Mouse (Mus musculus): ENCODE results near the gene Lrmda. TPM values are rescaled to one million over a fixed set of nuclear protein-coding genes. Genes with fewer than 3 reads are reported as not detected.
A peak's percentile ranks its signal among the peaks of the same experiment; 100 is the strongest.

Gene Lrmda
- polyA plus RNA-seq, 1 experiment from 2014 or later = 0.23 TPM

DNA sequence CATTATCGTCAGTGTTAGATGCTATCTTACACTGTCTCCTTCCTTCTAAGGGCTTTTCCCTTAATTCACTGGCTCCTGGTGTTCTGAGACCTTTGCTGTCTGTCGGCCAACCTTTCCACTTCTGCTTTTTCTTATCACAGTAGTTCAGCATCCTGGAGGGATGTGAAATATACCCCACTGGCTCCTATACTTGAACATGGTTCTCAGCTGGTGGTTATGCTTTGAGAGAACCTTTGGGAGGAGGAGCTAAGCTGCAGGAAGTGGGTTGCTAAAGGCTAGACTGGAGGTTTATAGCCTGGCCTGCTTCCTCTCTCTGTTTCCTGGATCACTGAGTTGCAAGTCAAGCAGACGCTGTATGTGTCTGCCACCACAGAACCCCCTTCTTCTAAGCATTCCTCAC lies 163.7 kb downstream of the Lrmda start:
- no peak overlapping the region for H3K4me3 ChIP-seq (replicated peaks)
- H3K9ac ChIP-seq (replicated peaks) = no peak overlapping the region
- WGBS = 92% methylated on average over 3 of the region's 3 CpGs
- no peaks in the 10 kb centered on the region for H3K27me3 ChIP-seq
- H3K4me1 ChIP-seq (replicated peaks) = no peaks in the 10 kb centered on the region
- H3K9me3 ChIP-seq = no peaks in the 10 kb centered on the region
- H3K4me2 ChIP-seq (replicated peaks) = no peak overlapping the region
- ATAC-seq = no peak
- H3K36me3 ChIP-seq = no peaks in the 10 kb centered on the region
- no peak overlapping the region for H3K27ac ChIP-seq

DNA sequence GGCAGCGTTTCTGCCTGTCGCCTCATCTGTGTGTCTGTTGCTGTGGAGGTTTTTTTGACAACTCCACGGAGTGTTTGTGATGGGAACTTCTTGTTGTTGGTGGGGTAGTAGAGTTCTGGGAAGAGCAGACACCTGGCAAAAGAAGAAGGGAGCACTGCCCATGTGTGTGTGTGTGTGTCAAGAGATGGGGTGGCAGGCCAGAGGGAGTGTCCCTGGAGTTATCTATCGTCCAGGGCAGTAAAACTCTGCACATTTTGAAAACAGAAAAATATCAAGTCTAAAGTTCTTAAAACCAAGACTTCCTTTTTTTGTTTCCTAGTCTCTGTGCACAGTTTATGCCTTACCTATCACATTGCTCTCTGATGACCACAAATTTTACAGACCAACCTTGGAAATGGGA lies 165.9 kb downstream of the Lrmda start:
- Histone ChIP-seq H3K4me1 (replicated peaks) (peaks cover 8% of the 10 kb centered on the region), H3K27ac (no peak overlapping the region), H3K4me3 (replicated peaks) (no peak overlapping the region), H3K9ac (replicated peaks) (no peak overlapping the region), H3K4me2 (replicated peaks) (no peak overlapping the region), H3K36me3 (no peaks in the 10 kb centered on the region), H3K9me3 (no peaks in the 10 kb centered on the region), H3K27me3 (0 out of 2 replicates have a peak, but pooled peaks cover 3% of the 10 kb centered on the region)
- 91% methylated on average over 4 of the region's 4 CpGs for WGBS
- ATAC-seq = no peak

DNA sequence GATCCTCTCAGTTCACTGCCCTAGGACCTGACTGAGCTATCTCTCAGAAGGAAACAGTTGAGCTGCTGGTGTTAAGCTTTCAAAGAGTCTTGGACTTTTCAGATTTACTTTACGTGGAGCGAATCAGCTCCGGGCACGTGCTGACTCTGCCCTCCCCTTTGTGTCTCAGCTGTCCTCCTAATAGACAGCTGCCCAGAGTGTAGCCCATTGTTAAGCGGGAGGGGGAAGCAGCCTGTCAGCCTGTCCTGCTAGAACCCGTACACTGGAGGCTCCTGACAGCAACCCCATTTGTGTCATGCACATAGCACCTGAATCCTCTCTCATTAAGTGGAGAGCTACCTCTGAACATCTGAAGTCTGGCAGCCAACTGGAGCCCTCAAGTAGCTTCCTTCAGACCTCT lies 170.6 kb downstream of the Lrmda start:
- Histone ChIP-seq H3K9ac (replicated peaks) (no peak overlapping the region), H3K4me2 (replicated peaks) (no peak overlapping the region), H3K36me3 (no peaks in the 10 kb centered on the region), H3K4me3 (replicated peaks) (no peak overlapping the region), H3K27ac (no peak overlapping the region), H3K27me3 (0 out of 2 replicates have a peak, but pooled peaks cover 3% of the 10 kb centered on the region), H3K9me3 (no peaks in the 10 kb centered on the region), H3K4me1 (replicated peaks) (peaks cover 10% of the 10 kb centered on the region)
- 13% methylated on average over 6 of the region's 6 CpGs for whole genome bisulfite sequencing
- ATAC-seq = peak; percentile 77; the same call in 1 of the 2 replicates

DNA sequence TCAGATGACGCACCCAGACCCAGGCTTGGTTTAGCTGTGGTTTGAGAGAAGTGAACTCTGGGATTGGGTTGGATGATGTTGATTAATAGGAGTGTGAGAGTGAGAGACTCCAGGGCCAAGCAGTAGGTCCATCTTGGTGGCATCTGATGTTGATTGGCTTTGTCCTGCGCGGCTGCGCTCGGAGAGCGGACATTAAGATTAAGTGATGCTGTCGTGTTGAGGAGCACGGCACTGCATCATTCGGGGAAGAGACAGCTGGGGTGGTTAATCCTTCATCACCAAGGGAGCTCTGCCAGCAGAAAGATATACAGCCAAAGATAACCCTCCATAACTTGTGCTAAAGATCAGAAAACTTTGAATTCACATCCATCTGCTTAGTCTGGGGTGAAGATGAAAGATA lies 172.7 kb downstream of the Lrmda start:
- H3K36me3 ChIP-seq = no peaks in the 10 kb centered on the region
- H3K27me3 ChIP-seq = 0 out of 2 replicates have a peak, but pooled peaks cover 3% of the 10 kb centered on the region
- ATAC-seq = no peak
- H3K4me1 ChIP-seq (replicated peaks) = peaks cover 10% of the 10 kb centered on the region
- H3K27ac ChIP-seq = no peak overlapping the region
- H3K9ac ChIP-seq (replicated peaks) = no peak overlapping the region
- 76% methylated on average over 9 of the region's 9 CpGs for WGBS
- no peaks in the 10 kb centered on the region for H3K9me3 ChIP-seq
- H3K4me2 ChIP-seq (replicated peaks) = no peak overlapping the region
- H3K4me3 ChIP-seq (replicated peaks) = no peak overlapping the region

DNA sequence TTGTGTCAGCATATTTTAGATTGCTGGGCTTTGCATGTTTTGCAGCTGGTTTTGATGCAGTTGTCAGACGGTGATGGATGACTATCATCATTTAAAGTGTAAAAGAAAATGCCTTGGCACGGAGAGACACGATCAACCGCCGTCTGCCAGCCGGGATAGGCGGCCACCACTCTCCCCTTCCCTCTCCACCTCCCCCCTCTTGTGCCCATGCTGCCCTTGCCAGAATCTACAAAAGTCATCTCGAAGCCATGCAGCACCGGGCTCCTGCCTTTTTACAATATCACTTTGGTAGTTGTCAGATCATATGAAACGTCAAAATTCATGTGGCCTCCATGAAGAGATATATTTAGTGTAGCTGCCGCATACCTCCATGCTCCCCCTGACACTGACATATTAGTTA lies 178.5 kb downstream of the Lrmda start:
- Histone ChIP-seq H3K4me1 (replicated peaks) (no peaks in the 10 kb centered on the region), H3K9me3 (no peaks in the 10 kb centered on the region), H3K4me3 (replicated peaks) (no peak overlapping the region), H3K27me3 (0 out of 2 replicates have a peak, but pooled peaks cover 2% of the 10 kb centered on the region), H3K4me2 (replicated peaks) (no peak overlapping the region), H3K27ac (no peak overlapping the region), H3K36me3 (no peaks in the 10 kb centered on the region), H3K9ac (replicated peaks) (no peak overlapping the region)
- ATAC-seq = no peak
- WGBS = 83% methylated on average over 11 of the region's 11 CpGs

DNA sequence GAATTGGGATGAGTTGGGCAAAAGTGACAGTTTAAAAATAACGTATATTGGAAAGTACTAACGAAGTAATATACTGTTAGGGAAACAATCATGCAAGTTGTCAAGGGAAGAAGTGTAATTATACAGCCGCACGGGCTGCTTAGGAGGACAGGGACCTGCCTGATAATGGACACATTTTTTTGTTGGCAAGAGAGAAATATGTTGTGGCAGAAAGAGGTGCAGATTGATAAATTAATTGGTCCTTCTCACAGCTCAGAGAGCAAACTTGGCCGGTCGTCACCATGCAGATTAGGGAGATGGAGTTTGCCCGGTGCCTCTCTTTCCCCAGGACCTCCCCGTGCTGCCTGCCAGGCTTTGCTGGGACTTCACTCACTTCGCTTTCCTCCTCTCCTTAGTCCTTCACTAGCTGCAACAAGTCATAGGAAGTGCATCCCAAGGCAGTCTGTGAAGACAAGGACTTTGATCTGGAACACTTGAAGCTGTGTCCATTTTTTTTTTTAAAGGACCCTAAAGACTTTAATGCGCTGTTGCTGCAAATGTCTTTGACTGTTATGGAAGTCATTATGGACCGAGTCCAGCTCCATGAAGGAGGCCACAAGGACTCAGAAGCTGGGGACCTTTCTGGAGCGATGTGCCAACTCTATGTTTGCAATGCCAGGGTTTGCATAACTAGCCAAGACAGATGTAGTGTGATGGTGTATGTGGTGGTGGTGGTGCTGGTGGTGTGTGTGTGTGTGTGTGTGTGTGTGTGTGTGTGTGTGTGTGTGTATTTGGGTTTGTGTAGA lies 179.3 kb downstream of the Lrmda start:
- Histone ChIP-seq H3K36me3 (no peaks in the 10 kb centered on the region), H3K4me3 (replicated peaks) (no peak overlapping the region), H3K9ac (replicated peaks) (no peak overlapping the region), H3K27ac (no peak overlapping the region), H3K27me3 (0 out of 2 replicates have a peak, but pooled peaks cover 2% of the 10 kb centered on the region), H3K4me1 (replicated peaks) (no peaks in the 10 kb centered on the region), H3K4me2 (replicated peaks) (no peak overlapping the region), H3K9me3 (no peaks in the 10 kb centered on the region)
- ATAC-seq = no peak
- WGBS = 86% methylated on average over 12 of the region's 12 CpGs

DNA sequence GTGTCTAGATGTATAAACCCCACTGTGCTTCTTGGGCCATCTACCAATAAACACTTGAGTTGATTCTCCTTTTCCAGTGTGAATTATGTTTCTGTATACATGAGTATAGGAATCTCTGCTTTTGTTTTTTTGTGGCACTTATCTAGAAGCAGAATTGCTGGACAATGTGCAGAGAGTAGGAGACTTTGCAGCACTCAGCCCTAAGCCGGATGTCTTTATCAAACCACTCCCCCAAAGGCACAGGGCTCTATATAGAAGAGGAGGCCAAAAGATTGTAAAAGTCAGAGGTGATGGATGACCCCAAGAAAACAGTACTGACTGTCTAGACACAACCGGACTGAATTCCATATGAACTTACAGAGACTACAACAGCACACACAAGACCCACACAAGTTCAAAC lies 182.2 kb downstream of the Lrmda start:
- Histone ChIP-seq H3K4me3 (replicated peaks) (no peak overlapping the region), H3K27ac (no peak overlapping the region), H3K36me3 (no peaks in the 10 kb centered on the region), H3K9me3 (no peaks in the 10 kb centered on the region), H3K9ac (replicated peaks) (no peak overlapping the region), H3K27me3 (0 out of 2 replicates have a peak, but pooled peaks cover 2% of the 10 kb centered on the region), H3K4me1 (replicated peaks) (no peaks in the 10 kb centered on the region), H3K4me2 (replicated peaks) (no peak overlapping the region)
- 98% methylated on average over 2 of the region's 2 CpGs for WGBS
- no peak for ATAC-seq

DNA sequence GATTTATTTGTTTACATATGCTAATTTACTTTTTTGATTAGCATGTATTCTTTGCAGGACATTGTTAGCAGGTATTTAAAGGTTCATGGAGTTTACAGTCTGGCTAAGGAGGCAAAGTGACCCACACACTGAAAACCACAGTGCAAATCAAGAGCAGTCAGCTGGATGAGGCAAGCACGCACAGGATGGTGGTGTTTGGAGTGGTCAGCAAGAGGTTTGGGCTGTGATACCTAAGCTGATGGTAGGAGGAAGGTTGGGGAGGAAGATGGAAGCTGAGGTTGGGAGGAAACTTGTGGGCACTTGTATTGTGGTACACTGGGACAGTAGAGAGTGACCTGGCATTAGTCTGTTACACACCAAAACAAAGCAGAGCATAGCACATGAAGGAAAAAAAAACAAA lies 191.1 kb downstream of the Lrmda start:
- no peak overlapping the region for H3K4me3 ChIP-seq (replicated peaks)
- 83% methylated on average over 1 of the region's 1 CpGs for WGBS
- H3K9me3 ChIP-seq = no peaks in the 10 kb centered on the region
- no peak overlapping the region for H3K4me2 ChIP-seq (replicated peaks)
- ATAC-seq = no peak
- H3K36me3 ChIP-seq = no peaks in the 10 kb centered on the region
- H3K4me1 ChIP-seq (replicated peaks) = peaks cover 13% of the 10 kb centered on the region
- no peak overlapping the region for H3K27ac ChIP-seq
- H3K27me3 ChIP-seq = peaks cover 6% of the 10 kb centered on the region
- H3K9ac ChIP-seq (replicated peaks) = no peak overlapping the region

DNA sequence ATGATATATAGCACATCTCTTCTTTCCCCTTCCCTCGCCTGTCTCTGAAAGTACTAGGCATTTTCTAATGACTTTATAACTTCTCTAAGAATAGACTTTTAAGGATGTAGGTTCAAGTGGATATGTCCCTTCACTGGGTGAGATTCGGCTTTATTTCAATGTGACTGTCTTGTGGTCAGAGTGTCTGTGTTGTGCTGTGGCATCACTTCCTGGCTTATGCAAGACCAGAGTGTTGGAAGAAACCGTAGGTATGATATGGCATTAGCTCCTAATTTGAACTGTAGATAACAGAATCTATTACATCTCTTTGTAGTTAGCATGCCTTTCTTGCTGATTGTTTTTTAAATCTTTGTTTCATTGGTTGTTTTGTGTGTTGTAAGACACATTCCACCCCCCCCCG lies 198.7 kb downstream of the Lrmda start:
- Histone ChIP-seq H3K27me3 (no peaks in the 10 kb centered on the region; the same call in 1 of the 2 replicates), H3K36me3 (no peaks in the 10 kb centered on the region), H3K9ac (replicated peaks) (no peak overlapping the region), H3K4me1 (replicated peaks) (peaks cover 9% of the 10 kb centered on the region), H3K27ac (no peak overlapping the region), H3K4me3 (replicated peaks) (no peak overlapping the region), H3K9me3 (peaks cover 5% of the 10 kb centered on the region; the same call in 1 of the 2 replicates), H3K4me2 (replicated peaks) (no peak overlapping the region)
- ATAC-seq = no peak
- WGBS = 93% methylated on average over 4 of the region's 4 CpGs

DNA sequence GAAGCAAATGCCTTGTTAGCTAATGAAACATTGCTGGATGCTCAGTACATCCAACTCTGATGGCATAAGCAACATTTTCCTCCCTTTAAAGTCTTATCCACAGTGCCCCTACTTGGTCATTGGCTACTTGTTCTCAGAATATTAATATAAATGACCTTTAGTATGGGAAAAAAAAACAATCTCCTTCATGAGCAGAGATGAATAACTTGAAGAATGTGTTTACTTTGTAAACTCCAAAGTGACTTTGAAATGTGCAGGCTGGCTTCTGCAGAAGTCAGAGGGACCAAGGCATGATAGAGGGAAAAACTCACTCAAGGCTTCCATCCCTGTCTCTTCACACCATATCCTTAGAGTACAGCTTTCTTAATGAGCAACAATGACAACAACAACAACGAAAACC lies 202.5 kb downstream of the Lrmda start:
- Histone ChIP-seq H3K4me1 (replicated peaks) (no peaks in the 10 kb centered on the region), H3K27ac (no peak overlapping the region), H3K27me3 (no peaks in the 10 kb centered on the region), H3K4me2 (replicated peaks) (no peak overlapping the region), H3K4me3 (replicated peaks) (no peak overlapping the region), H3K36me3 (no peaks in the 10 kb centered on the region), H3K9me3 (peaks cover 5% of the 10 kb centered on the region; the same call in 1 of the 2 replicates), H3K9ac (replicated peaks) (no peak overlapping the region)
- WGBS = 87% methylated on average over 1 of the region's 1 CpGs
- ATAC-seq = no peak

DNA sequence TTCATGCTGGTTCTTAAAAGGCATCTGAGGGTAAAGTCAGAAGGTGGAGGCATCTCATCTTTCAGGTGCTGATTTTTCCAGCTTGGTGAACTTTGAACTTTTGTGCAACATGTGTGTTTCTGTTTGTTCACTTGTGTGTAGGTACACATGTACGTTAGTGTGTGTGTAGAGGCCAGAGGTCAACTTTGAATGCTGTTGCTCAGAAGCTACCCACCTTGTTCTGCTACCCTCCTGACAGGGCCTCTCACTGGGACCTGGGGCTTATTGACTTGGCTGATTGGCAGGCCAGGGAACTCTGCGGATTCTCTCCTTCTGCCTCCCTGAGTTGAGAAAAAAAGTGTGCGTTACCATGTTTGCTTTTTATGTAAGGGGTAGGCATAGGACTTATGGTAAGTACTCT lies 203.1 kb downstream of the Lrmda start:
- Histone ChIP-seq H3K9ac (replicated peaks) (no peak overlapping the region), H3K4me3 (replicated peaks) (no peak overlapping the region), H3K4me1 (replicated peaks) (no peaks in the 10 kb centered on the region), H3K4me2 (replicated peaks) (no peak overlapping the region), H3K36me3 (no peaks in the 10 kb centered on the region), H3K27me3 (no peaks in the 10 kb centered on the region), H3K27ac (no peak overlapping the region), H3K9me3 (peaks cover 5% of the 10 kb centered on the region; the same call in 1 of the 2 replicates)
- WGBS = 95% methylated on average over 3 of the region's 3 CpGs
- no peak for ATAC-seq

DNA sequence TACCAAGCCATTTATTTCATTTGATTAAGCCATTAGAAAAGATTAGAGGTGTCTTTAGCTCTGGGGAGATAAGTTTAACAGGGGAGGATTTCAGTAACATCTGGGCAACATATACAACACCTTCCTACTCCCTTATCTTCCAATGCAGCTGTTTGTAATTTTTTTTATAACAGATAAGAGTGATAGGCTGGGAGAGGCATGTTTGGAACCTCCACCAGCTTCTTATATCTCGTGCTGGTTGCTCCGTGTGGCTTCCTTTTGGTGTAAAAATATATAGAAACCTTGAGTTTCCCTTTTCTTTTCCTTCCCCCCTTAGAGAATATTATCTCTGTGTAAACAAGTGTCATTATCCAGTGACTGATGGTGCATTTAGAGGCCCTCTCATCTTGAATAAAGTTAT lies 206.7 kb downstream of the Lrmda start:
- Histone ChIP-seq H3K27ac (no peak overlapping the region), H3K27me3 (no peaks in the 10 kb centered on the region), H3K4me1 (replicated peaks) (no peaks in the 10 kb centered on the region), H3K4me2 (replicated peaks) (no peak overlapping the region), H3K9me3 (no peaks in the 10 kb centered on the region), H3K36me3 (no peaks in the 10 kb centered on the region), H3K4me3 (replicated peaks) (no peak overlapping the region), H3K9ac (replicated peaks) (no peak overlapping the region)
- ATAC-seq = no peak
- 84% methylated on average over 2 of the region's 2 CpGs for WGBS
